Mouse (Mus musculus) MEL (cell line): ENCODE data around the gene Krt18. TPM values are rescaled to one million over a fixed set of nuclear protein-coding genes. Genes with fewer than 3 reads are reported as not detected.

Source experiments
- DNase-seq: peaks from one replicate; pipeline ENCODE4 v3.0.0; 2011; ENCODE audit warnings: low read depth, low spot score
- H3K27ac ChIP-seq: 2 replicates; pipeline ENCODE4 v1.5.1; 2012; ENCODE audit warnings: low read depth, mild to moderate bottlenecking, control low read depth, low read length, moderate library complexity; ENCODE audit not compliant: control insufficient read depth
- H3K27me3 ChIP-seq, 2 experiments: fragments of 150-350 bp in 1 of 2; sonication (generic) in 1 of 2; 2 replicates each; pipeline ENCODE4 v1.6.1; 2012; ENCODE audit warnings: low read length in 2 of 2, mild to moderate bottlenecking in 2 of 2, improper control_type of control experiment in 1 of 2, moderate library complexity in 1 of 2; ENCODE audit not compliant: insufficient read depth in 2 of 2, control insufficient read depth in 1 of 2
- H3K36me3 ChIP-seq, 2 experiments: 2 replicates each; pipeline ENCODE4 v1.6.1; 2012 to 2014; ENCODE audit warnings: low read length in 2 of 2, improper control_type of control experiment in 1 of 2, inconsistent platforms in 1 of 2, mild to moderate bottlenecking in 1 of 2; ENCODE audit not compliant: insufficient read depth in 2 of 2, control insufficient read depth in 1 of 2
- H3K4me1 ChIP-seq, 2 experiments: fragments of 150-350 bp in 1 of 2; sonication (generic) in 1 of 2; 2 replicates each; pipeline ENCODE4 v1.6.1; 2012; ENCODE audit warnings: low read length in 2 of 2, improper control_type of control experiment in 1 of 2, mild to moderate bottlenecking in 1 of 2; ENCODE audit not compliant: insufficient read depth in 2 of 2, control insufficient read depth in 1 of 2
- H3K4me3 ChIP-seq, 2 experiments: fragments of 150-350 bp in 1 of 2; sonication (generic) in 1 of 2; 2 replicates each; pipeline ENCODE4 v1.5.1; 2012; ENCODE audit warnings: low read depth in 2 of 2, low read length in 2 of 2, mild to moderate bottlenecking in 2 of 2, moderate library complexity in 2 of 2, control low read depth in 1 of 2, improper control_type of control experiment in 1 of 2; ENCODE audit not compliant: control insufficient read depth in 1 of 2, insufficient read depth in 1 of 2
- H3K79me2 ChIP-seq: 2 replicates; pipeline ENCODE4 v1.6.1; 2012; ENCODE audit warnings: mild to moderate bottlenecking, low read length, moderate library complexity; ENCODE audit not compliant: control insufficient read depth, poor library complexity, insufficient read depth
- H3K9ac ChIP-seq: 2 replicates; pipeline ENCODE4 v1.6.1; 2012; ENCODE audit warnings: low read depth, mild to moderate bottlenecking, control low read depth, low read length, moderate library complexity; ENCODE audit not compliant: control insufficient read depth, poor library complexity, severe bottlenecking
- H3K9me3 ChIP-seq: fragments of 150-350 bp; sonication (generic); replicated peaks from 2 replicates; pipeline ENCODE4 v1.6.1; 2012; ENCODE audit warnings: mild to moderate bottlenecking, low read length, improper control_type of control experiment, moderate library complexity; ENCODE audit not compliant: insufficient read depth
- BHLHE40 ChIP-seq: IDR thresholded peaks from 2 replicates; pipeline ENCODE4 v1.6.1; 2012; ENCODE audit warnings: low read depth, mild to moderate bottlenecking, inconsistent platforms, low read length, improper control_type of control experiment, borderline replicate concordance
- CHD1 ChIP-seq: IDR thresholded peaks from 2 replicates; pipeline ENCODE4 v1.6.1; 2012; ENCODE audit warnings: low read depth, mild to moderate bottlenecking, inconsistent platforms, low read length, improper control_type of control experiment
- CTCF ChIP-seq, 3 experiments: IDR thresholded peaks in 2 of 3; conservative IDR thresholded peaks in 1 of 3; 2 replicates each; pipeline ENCODE4 v1.5.1; 2011 to 2012; ENCODE audit warnings: low read length in 3 of 3, low read depth in 2 of 3, mild to moderate bottlenecking in 2 of 3, improper control_type of control experiment in 1 of 3, inconsistent platforms in 1 of 3, mixed read lengths in 1 of 3, moderate library complexity in 1 of 3; ENCODE audit not compliant: control insufficient read depth in 1 of 3, insufficient read depth in 1 of 3, poor library complexity in 1 of 3, severe bottlenecking in 1 of 3
- E2F4 ChIP-seq: IDR thresholded peaks from 2 replicates; pipeline ENCODE4 v1.6.1; 2011; ENCODE audit warnings: low read depth, low read length, improper control_type of control experiment, borderline replicate concordance
- EP300 ChIP-seq, 2 experiments: IDR thresholded peaks; 2 replicates each; pipeline ENCODE4 v1.6.1; 2011; ENCODE audit warnings: improper control_type of control experiment in 2 of 2, low read length in 2 of 2, low read depth in 1 of 2, mild to moderate bottlenecking in 1 of 2
- ETS1 ChIP-seq: IDR thresholded peaks from 2 replicates; pipeline ENCODE4 v1.6.1; 2012; ENCODE audit warnings: low read depth, mild to moderate bottlenecking, inconsistent platforms, low read length, improper control_type of control experiment, moderate library complexity
- GATA1 ChIP-seq: IDR thresholded peaks from 2 replicates; pipeline ENCODE4 v1.6.1; 2011; ENCODE audit warnings: low read depth, low read length, improper control_type of control experiment
- HCFC1 ChIP-seq: IDR thresholded peaks from 2 replicates; pipeline ENCODE4 v1.6.1; 2012; ENCODE audit warnings: low read depth, mild to moderate bottlenecking, inconsistent platforms, low read length, improper control_type of control experiment, moderate library complexity
- JUND ChIP-seq: IDR thresholded peaks from 2 replicates; pipeline ENCODE4 v1.6.1; 2011; ENCODE audit warnings: low read depth, mild to moderate bottlenecking, improper control_type of control experiment, low read length
- KAT2A ChIP-seq: conservative IDR thresholded peaks from 2 replicates; pipeline ENCODE4 v1.6.1; 2012; ENCODE audit warnings: low read depth, low read length, improper control_type of control experiment, inconsistent platforms
- MAFK ChIP-seq: IDR thresholded peaks from 2 replicates; pipeline ENCODE4 v1.6.1; 2011; ENCODE audit warnings: low read depth, mild to moderate bottlenecking, low read length, improper control_type of control experiment, borderline replicate concordance
- MAX ChIP-seq: IDR thresholded peaks from 2 replicates; pipeline ENCODE4 v1.6.1; 2011; ENCODE audit warnings: low read length, improper control_type of control experiment
- MAZ ChIP-seq: IDR thresholded peaks from 2 replicates; pipeline ENCODE4 v1.6.1; 2012; ENCODE audit warnings: low read depth, mild to moderate bottlenecking, inconsistent platforms, low read length, improper control_type of control experiment
- MYB ChIP-seq: IDR thresholded peaks from 2 replicates; pipeline ENCODE4 v1.6.1; 2011; ENCODE audit warnings: mild to moderate bottlenecking, low read depth, low read length, improper control_type of control experiment
- MYC ChIP-seq: IDR thresholded peaks from 2 replicates; pipeline ENCODE4 v1.6.1; 2011; ENCODE audit warnings: low read depth, mild to moderate bottlenecking, low read length, improper control_type of control experiment, moderate library complexity
- NELFE ChIP-seq: IDR thresholded peaks from 2 replicates; pipeline ENCODE4 v1.6.1; 2011; ENCODE audit warnings: low read depth, low read length, improper control_type of control experiment
- NRF1 ChIP-seq: IDR thresholded peaks from 2 replicates; pipeline ENCODE4 v1.6.1; 2014; ENCODE audit warnings: low read depth, mild to moderate bottlenecking, inconsistent platforms, low read length, improper control_type of control experiment, moderate library complexity; ENCODE audit not compliant: poor library complexity, insufficient read depth, severe bottlenecking
- RAD21 ChIP-seq: IDR thresholded peaks from 2 replicates; pipeline ENCODE4 v1.6.1; 2011; ENCODE audit warnings: mild to moderate bottlenecking, low read depth, low read length, improper control_type of control experiment
- RCOR1 ChIP-seq: IDR thresholded peaks from 2 replicates; pipeline ENCODE4 v1.6.1; 2012; ENCODE audit warnings: low read depth, mild to moderate bottlenecking, inconsistent platforms, low read length, improper control_type of control experiment
- SIN3A ChIP-seq: IDR thresholded peaks from 2 replicates; pipeline ENCODE4 v1.6.1; 2012; ENCODE audit warnings: low read length, improper control_type of control experiment, inconsistent platforms
- SMC3 ChIP-seq: IDR thresholded peaks from 2 replicates; pipeline ENCODE4 v1.6.1; 2011; ENCODE audit warnings: low read depth, low read length, improper control_type of control experiment
- TBP ChIP-seq: IDR thresholded peaks from 2 replicates; pipeline ENCODE4 v1.8.0; 2011; ENCODE audit warnings: low read depth, low read length, improper control_type of control experiment
- TCF12 ChIP-seq: IDR thresholded peaks from 2 replicates; pipeline ENCODE4 v1.6.1; 2014; ENCODE audit warnings: low read depth, mild to moderate bottlenecking, inconsistent platforms, low read length, improper control_type of control experiment, moderate library complexity
- USF1 ChIP-seq: IDR thresholded peaks from 2 replicates; pipeline ENCODE4 v1.6.1; 2014; ENCODE audit warnings: low read depth, mild to moderate bottlenecking, inconsistent platforms, low read length, improper control_type of control experiment, moderate library complexity
- ZC3H11A ChIP-seq: IDR thresholded peaks from 2 replicates; pipeline ENCODE4 v1.6.1; 2012; ENCODE audit warnings: low read depth, mild to moderate bottlenecking, inconsistent platforms, low read length, improper control_type of control experiment
- ZNF384 ChIP-seq: IDR thresholded peaks from 2 replicates; pipeline ENCODE4 v1.6.1; 2012; ENCODE audit warnings: low read depth, mild to moderate bottlenecking, inconsistent platforms, low read length, improper control_type of control experiment
- polyA plus RNA-seq, 2 experiments: library from polyadenylated mRNA; stranded (reverse) in 1 of 2; unstranded in 1 of 2; fragments of >175 nt in 1 of 2; fragments of >200 nt in 1 of 2; gene quantifications; 2 replicates each; pipeline versions ENCODE4 v1.2.1 to v1.2.4; 2012; ENCODE audit warnings: low replicate concordance in 2 of 2, low read depth in 1 of 2; ENCODE audit not compliant: insufficient read length in 2 of 2, insufficient read depth in 1 of 2, missing spikeins in 1 of 2
- total RNA-seq: library from RNA; depleted of rRNA; stranded (reverse); fragments of 300-350 nt; gene quantifications from 2 replicates; pipeline ENCODE4 v1.2.3, GENCODE M21; 2012

Krt18 gene
- total and polyA plus RNA-seq, 3 experiments, result 0.08 TPM; not detected in 2

GRCm38 (mm10) chr15:101999156-101999555, 28.8 kb upstream of the Krt18 start (continued):
- TF ChIP-seq RAD21 (no peak), ZC3H11A (no peak), ZNF384 (no peak), SMC3 (no peak), E2F4 (no peak), MAX (no peak), NELFE (peak; percentile 29; the same call in 1 of the 2 replicates), GATA1 (no peak), USF1 (0 out of 2 replicates have a peak, but pooled peaks have one; percentile 3), HCFC1 (no peak), CHD1 (no peak), CTCF (IDR thresholded peaks at IDR 0.05 in 2 of 3, conservative IDR thresholded peaks at IDR 0.05 in 1 of 3; ENCODE audit: control insufficient read depth in 1 of 3, insufficient read depth in 1 of 3, low read depth in 2 of 3, low read length in 3 of 3, poor library complexity in 1 of 3, severe bottlenecking in 1 of 3) (no peak), MYB (no peak), TCF12 (no peak), MAZ (0 out of 2 replicates have a peak, but pooled peaks have one; percentile 41), TBP (0 out of 2 replicates have a peak, but pooled peaks have one; percentile 17)
- TF ChIP-seq, all 39 proteins: peak for 6

GRCm38 (mm10) chr15:101999676-102000335, 28.2 kb upstream of the Krt18 start:
- Histone ChIP-seq H3K9me3 (no peaks in the 10 kb centered on the region), H3K79me2 (no peaks in the 10 kb centered on the region), H3K27me3 (0 out of 4 replicates have a peak, but pooled peaks cover 0 to 1% of the 10 kb centered on the region in 2 experiments), H3K4me3 (peak overlapping the region in 1 of 2 experiments; percentile 18; a peak in 1 of 4 replicates), H3K36me3 (peaks cover 0 to 18% of the 10 kb centered on the region in 2 experiments; a peak in 2 of 4 replicates), H3K27ac (peak overlapping the region; percentile 69; the same call in 1 of the 2 replicates), H3K4me1 (peaks cover 6 to 26% of the 10 kb centered on the region in 2 experiments; a peak in 3 of 4 replicates), H3K9ac (no peak overlapping the region)
- peak; percentile 76 for TF ChIP-seq GATA1
- TF ChIP-seq TCF12, result peak; percentile 52
- no peak for TF ChIP-seq JUND
- peak; percentile 94 for TF ChIP-seq ZNF384
- peak; percentile 59 for TF ChIP-seq RCOR1
- no peak for TF ChIP-seq KAT2A
- TF ChIP-seq MAX, result no peak
- TF ChIP-seq BHLHE40, result no peak; the same call in 1 of the 2 replicates
- TF ChIP-seq TBP, result peak; percentile 95
- no peak for TF ChIP-seq NRF1
- TF ChIP-seq SIN3A, result 0 out of 2 replicates have a peak, but pooled peaks have one; percentile 25
- peak; percentile 51 for TF ChIP-seq ETS1
- TF ChIP-seq MYB, result no peak
- peak; percentile 30; the same call in 1 of the 2 replicates for TF ChIP-seq MAFK
- peak; percentile 53 to 54 for TF ChIP-seq EP300 (IDR thresholded peaks at IDR 0.05; ENCODE audit: low read depth in 1 of 2, low read length in 2 of 2)
- peak; percentile 73 for TF ChIP-seq MYC
- DNase-seq, result peak; percentile 74
